Mouse (Mus musculus): ENCODE measurements at regions not wholly inside any gene's neighbourhood (a gene's known extent, or its start where the extent isn't known, plus 50 kb on each side); places are given as distances from the start of the nearest gene placed in this dataset.

DNA sequence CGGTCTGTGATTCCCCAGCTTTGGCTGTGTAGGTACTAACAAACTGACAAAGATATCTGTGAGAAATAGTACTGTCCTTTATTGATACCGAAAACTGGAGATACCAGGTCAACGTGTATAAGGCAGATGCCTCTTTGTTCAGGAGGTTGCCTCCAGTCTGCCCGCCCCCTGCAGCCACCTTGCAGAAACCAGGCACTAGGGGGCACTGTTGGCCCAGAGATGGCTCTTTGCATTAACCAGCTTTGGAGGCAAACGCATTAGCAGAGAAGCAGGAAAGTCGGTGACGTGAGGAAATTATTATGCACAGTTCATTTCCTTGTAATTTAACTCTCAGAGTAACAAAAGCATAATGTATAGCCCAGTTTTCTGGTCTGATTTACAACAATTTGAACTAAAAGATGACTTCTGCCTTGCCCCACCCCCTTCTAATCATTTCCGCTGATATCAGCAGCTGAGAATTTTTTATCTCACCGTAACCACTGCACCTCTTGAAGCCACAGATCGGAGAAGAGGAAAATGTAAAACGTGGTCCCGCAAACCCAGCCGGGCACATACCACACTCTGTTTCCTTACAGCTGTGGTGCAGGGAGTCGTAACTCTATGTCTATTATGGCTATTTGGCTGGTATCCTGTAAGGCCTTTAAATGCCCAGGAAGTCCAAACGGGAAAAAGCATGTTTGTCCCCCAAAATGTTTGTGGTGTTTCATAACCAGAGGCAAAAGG lies 203.5 kb downstream of the Icos start:
- ATAC-seq (ENCODE audit: low read depth) (no peak), DNase-seq (peak; percentile 50)
- H3K27me3 ChIP-seq, result no peaks in the 10 kb centered on the region
- H3K9me3 ChIP-seq (replicated peaks), result no peaks in the 10 kb centered on the region
- H3K4me1 ChIP-seq (replicated peaks), result 0 out of 2 replicates have a peak, but pooled peaks cover 5% of the 10 kb centered on the region
- 10% methylated on average over 15 of the region's 15 CpGs for WGBS (ENCODE audit: insufficient replicate concordance)
- H3K9ac ChIP-seq, result no peak overlapping the region
- no peak overlapping the region for H3K4me3 ChIP-seq (replicated peaks)
- peak overlapping the region; percentile 38 for H3K4me2 ChIP-seq
- no peaks in the 10 kb centered on the region for H3K36me3 ChIP-seq
- H3K27ac ChIP-seq, result no peak overlapping the region

- H3K4me2 ChIP-seq, result no peak overlapping the region
- 57% methylated on average over 6 of the region's 6 CpGs for WGBS (ENCODE audit: insufficient replicate concordance)
- DNase-seq (no peak), ATAC-seq (ENCODE audit: low read depth) (no peak)
- H3K27me3 ChIP-seq, result no peaks in the 10 kb centered on the region
- no peak overlapping the region for H3K4me3 ChIP-seq (replicated peaks)
- H3K9ac ChIP-seq, result no peak overlapping the region
- no peaks in the 10 kb centered on the region for H3K36me3 ChIP-seq
- H3K27ac ChIP-seq, result no peak overlapping the region
- no peaks in the 10 kb centered on the region for H3K9me3 ChIP-seq (replicated peaks)
- no peaks in the 10 kb centered on the region for H3K4me1 ChIP-seq (replicated peaks)
Measured at GRCm38 (mm10) chr1:61187381-61188100, 209.8 kb downstream of the Icos start.

- 56% methylated on average over 3 of the region's 3 CpGs for WGBS (ENCODE audit: insufficient replicate concordance)
- no peak for ATAC-seq (ENCODE audit: low read depth)
- H3K4me3 ChIP-seq (replicated peaks), result no peak overlapping the region
Measured at GRCm38 (mm10) chr1:61190921-61191320, 213.2 kb downstream of the Icos start.

DNA sequence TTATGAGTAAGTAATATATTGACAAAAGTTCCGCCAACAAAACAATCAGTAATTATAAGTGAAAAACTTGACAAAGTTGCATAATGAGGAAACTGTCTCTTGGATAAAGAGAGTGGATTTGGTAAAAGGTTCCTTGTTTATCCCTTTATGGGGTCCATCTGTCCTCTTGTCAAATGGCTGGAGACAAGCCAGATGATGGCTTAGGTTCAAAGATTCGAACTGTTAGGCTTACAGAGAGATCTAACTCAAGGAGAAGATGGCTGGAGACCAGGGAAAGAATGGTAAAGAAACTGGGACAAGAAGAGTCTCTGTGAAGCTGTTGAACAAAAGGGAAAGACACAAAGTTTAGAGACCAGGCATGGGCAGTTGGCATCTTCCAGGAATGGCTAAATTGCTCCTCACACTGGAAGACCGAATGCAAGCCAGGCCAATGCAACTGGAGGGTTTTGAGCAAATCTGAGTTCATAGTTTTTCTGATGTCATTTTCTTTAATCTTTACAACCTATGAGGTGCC lies 220.9 kb downstream of the Icos start:
- Histone ChIP-seq H3K4me2 (no peak overlapping the region), H3K4me1 (replicated peaks) (no peaks in the 10 kb centered on the region), H3K36me3 (no peaks in the 10 kb centered on the region), H3K27ac (no peak overlapping the region), H3K9ac (no peak overlapping the region), H3K27me3 (no peaks in the 10 kb centered on the region), H3K9me3 (replicated peaks) (no peaks in the 10 kb centered on the region), H3K4me3 (replicated peaks) (no peak overlapping the region)
- no peak for ATAC-seq (ENCODE audit: low read depth)
- WGBS (ENCODE audit: insufficient replicate concordance), result 66% methylated on average over 3 of the region's 3 CpGs
- no peak for DNase-seq

More at GRCm38 (mm10) chr1:61190921-61191320, 213.2 kb downstream of the Icos start:
- H3K9me3 ChIP-seq (replicated peaks), result no peaks in the 10 kb centered on the region
- H3K4me2 ChIP-seq, result no peak overlapping the region
- DNase-seq, result no peak
- H3K27me3 ChIP-seq, result no peaks in the 10 kb centered on the region
- H3K9ac ChIP-seq, result no peak overlapping the region
- no peaks in the 10 kb centered on the region for H3K36me3 ChIP-seq
- H3K27ac ChIP-seq, result no peak overlapping the region
- no peaks in the 10 kb centered on the region for H3K4me1 ChIP-seq (replicated peaks)

GRCm38 (mm10) chr1:61201006-61201405 lies 223.3 kb downstream of the Icos start:
- H3K36me3 ChIP-seq, result no peaks in the 10 kb centered on the region
- WGBS (ENCODE audit: insufficient replicate concordance), result 20% methylated on average over 2 of the region's 2 CpGs
- no peak overlapping the region for H3K4me3 ChIP-seq (replicated peaks)
- H3K4me1 ChIP-seq (replicated peaks), result no peaks in the 10 kb centered on the region
- no peak overlapping the region for H3K9ac ChIP-seq
- DNase-seq (no peak), ATAC-seq (ENCODE audit: low read depth) (0 out of 2 replicates have a peak, but pooled peaks have one; percentile 10)
- no peak overlapping the region for H3K27ac ChIP-seq
- H3K27me3 ChIP-seq, result no peaks in the 10 kb centered on the region
- no peak overlapping the region for H3K4me2 ChIP-seq
- no peaks in the 10 kb centered on the region for H3K9me3 ChIP-seq (replicated peaks)

DNA sequence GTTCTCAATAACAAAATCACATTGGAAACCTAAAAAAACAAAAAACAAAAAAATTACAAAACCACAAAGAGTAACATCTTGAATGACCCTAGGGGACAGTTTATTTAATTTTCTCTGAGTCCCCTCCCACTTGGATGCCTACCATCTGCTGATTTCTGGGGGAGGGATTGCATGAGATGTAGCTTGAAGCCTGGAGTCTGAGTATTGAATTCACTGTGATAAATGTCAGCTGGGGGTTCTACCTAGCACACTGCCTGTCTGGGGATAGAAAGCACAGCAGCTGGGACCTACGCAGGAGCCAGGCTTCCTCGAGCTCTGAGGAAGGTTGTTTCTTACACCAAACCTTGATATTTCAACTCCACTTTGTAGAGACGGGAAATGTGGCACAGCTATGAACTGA lies 224.4 kb downstream of the Icos start:
- no peaks in the 10 kb centered on the region for H3K27me3 ChIP-seq
- H3K4me2 ChIP-seq, result no peak overlapping the region
- no peak for ATAC-seq (ENCODE audit: low read depth)
- no peak overlapping the region for H3K27ac ChIP-seq
- WGBS (ENCODE audit: insufficient replicate concordance), result 74% methylated on average over 3 of the region's 3 CpGs
- H3K4me3 ChIP-seq (replicated peaks), result no peak overlapping the region
- no peaks in the 10 kb centered on the region for H3K9me3 ChIP-seq (replicated peaks)
- H3K4me1 ChIP-seq (replicated peaks), result no peaks in the 10 kb centered on the region
- H3K9ac ChIP-seq, result no peak overlapping the region
- no peaks in the 10 kb centered on the region for H3K36me3 ChIP-seq
- no peak for DNase-seq

DNA sequence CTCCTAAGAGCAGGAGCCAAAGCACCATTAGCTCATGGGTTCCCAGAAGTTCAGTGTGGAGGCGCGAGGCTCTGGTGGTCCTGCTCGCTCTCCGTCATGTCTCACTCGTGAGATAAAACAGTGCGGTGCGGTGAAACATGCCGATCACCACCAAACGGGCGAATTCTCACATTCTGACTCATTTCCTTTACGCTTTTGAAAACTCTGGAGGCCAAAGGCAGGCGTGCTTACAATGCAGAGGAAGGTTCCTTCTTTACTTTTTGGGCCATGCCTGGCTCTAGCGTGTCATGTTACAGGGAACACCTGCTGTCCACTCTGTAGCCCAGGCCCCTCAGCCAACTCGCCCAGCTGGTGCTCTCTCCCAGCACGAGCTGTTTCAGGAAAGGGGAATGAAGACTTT lies 225.4 kb downstream of the Icos start:
- H3K9me3 ChIP-seq (replicated peaks), result no peaks in the 10 kb centered on the region
- no peak for ATAC-seq (ENCODE audit: low read depth)
- 16% methylated on average over 15 of the region's 15 CpGs for WGBS (ENCODE audit: insufficient replicate concordance)
- no peaks in the 10 kb centered on the region for H3K36me3 ChIP-seq
- H3K4me1 ChIP-seq (replicated peaks), result no peaks in the 10 kb centered on the region
- DNase-seq, result no peak
- no peak overlapping the region for H3K4me2 ChIP-seq
- H3K9ac ChIP-seq, result no peak overlapping the region
- no peak overlapping the region for H3K4me3 ChIP-seq (replicated peaks)
- H3K27me3 ChIP-seq, result no peaks in the 10 kb centered on the region
- no peak overlapping the region for H3K27ac ChIP-seq

DNA sequence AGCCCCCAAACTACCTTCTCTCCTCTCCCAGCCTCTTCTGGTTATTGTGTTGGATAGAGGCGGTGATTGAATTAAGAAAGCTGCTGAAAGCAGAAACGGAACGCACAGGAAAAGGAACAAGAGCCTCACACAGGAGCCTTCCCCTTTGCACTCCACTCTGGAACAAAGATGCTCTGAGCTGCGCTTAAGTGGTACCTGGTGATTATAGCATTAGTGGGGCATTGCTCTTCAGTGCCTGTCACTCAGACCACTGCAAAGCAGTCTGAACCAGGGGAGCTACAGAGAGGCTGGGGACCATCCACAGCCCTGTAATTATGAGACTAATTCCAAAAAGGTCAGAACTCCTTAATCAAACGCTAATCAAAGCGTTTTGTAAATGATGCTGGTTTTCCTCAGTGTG lies 225.9 kb downstream of the Icos start:
- H3K9ac ChIP-seq, result no peak overlapping the region
- ATAC-seq (ENCODE audit: low read depth) (no peak), DNase-seq (no peak)

DNA sequence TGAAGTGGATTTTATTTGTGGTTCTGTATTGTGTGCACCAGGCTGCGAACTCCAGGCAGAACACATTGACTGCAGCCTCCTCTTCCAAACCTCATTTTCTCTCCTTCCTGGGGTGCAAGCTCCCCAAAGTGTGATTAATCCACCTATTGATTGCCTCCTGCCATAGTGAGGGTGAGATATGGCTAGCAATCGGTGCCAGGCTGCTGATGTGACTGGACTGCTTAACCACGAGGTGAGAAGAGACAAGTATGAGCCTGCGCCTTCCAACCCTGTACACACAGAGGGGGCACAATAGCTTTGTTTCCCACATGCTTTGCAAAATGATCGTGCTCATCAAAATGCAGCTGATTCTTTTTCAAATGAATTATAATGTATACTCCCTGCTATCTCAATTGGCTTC lies 227.4 kb downstream of the Icos start:
- H3K4me3 ChIP-seq (replicated peaks), result no peak overlapping the region
- no peaks in the 10 kb centered on the region for H3K4me1 ChIP-seq (replicated peaks)
- no peaks in the 10 kb centered on the region for H3K9me3 ChIP-seq (replicated peaks)
- H3K27ac ChIP-seq, result no peak overlapping the region
- 59% methylated on average over 5 of the region's 5 CpGs for WGBS (ENCODE audit: insufficient replicate concordance)
- no peak overlapping the region for H3K9ac ChIP-seq
- DNase-seq (no peak), ATAC-seq (ENCODE audit: low read depth) (no peak)
- H3K27me3 ChIP-seq, result no peaks in the 10 kb centered on the region
- H3K4me2 ChIP-seq, result no peak overlapping the region
- no peaks in the 10 kb centered on the region for H3K36me3 ChIP-seq

More for the DNA sequence above, 225.9 kb downstream of the Icos start:
- Histone ChIP-seq H3K4me2 (no peak overlapping the region), H3K27me3 (no peaks in the 10 kb centered on the region), H3K9me3 (replicated peaks) (no peaks in the 10 kb centered on the region), H3K27ac (no peak overlapping the region), H3K4me1 (replicated peaks) (no peaks in the 10 kb centered on the region), H3K36me3 (no peaks in the 10 kb centered on the region), H3K4me3 (replicated peaks) (no peak overlapping the region)
- 39% methylated on average over 6 of the region's 6 CpGs for WGBS (ENCODE audit: insufficient replicate concordance)

DNA sequence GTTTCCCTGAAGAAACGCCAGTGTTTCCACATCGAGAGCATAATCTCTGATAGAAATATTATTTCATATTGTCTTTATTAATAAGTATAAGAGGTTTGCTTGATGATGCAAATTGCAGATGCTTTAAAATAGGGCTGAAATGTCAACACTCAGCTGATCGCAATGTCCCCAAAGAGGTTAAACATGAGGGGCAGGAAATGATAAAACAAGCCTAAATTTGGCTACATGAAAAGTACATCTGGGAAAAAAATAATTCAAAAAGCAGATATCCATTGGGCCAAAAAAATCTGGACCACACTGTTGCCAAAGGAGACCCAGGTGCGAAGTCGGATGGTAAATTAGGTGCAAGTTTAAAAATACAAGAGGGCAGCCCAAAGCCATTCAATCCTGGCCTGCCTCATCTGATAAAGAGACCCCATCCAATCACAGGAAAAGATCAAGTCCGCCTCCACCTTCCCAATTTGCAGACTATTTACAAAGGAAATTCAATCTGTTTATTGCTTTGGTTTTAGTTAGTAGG lies 229.2 kb downstream of the Icos start:
- Histone ChIP-seq H3K9me3 (replicated peaks) (no peaks in the 10 kb centered on the region), H3K27me3 (no peaks in the 10 kb centered on the region), H3K4me1 (replicated peaks) (no peaks in the 10 kb centered on the region), H3K36me3 (no peaks in the 10 kb centered on the region), H3K9ac (no peak overlapping the region), H3K27ac (no peak overlapping the region), H3K4me2 (no peak overlapping the region), H3K4me3 (replicated peaks) (no peak overlapping the region)
- WGBS (ENCODE audit: insufficient replicate concordance), result 69% methylated on average over 6 of the region's 6 CpGs
- ATAC-seq (ENCODE audit: low read depth), result no peak
- DNase-seq, result no peak

- Histone ChIP-seq H3K4me3 (replicated peaks) (no peak overlapping the region), H3K4me2 (no peak overlapping the region), H3K27ac (no peak overlapping the region), H3K36me3 (no peaks in the 10 kb centered on the region), H3K9me3 (replicated peaks) (no peaks in the 10 kb centered on the region), H3K9ac (no peak overlapping the region), H3K4me1 (replicated peaks) (no peaks in the 10 kb centered on the region), H3K27me3 (no peaks in the 10 kb centered on the region)
- WGBS (ENCODE audit: insufficient replicate concordance), result 64% methylated on average over 1 of the region's 1 CpGs
- DNase-seq (no peak), ATAC-seq (ENCODE audit: low read depth) (no peak)
Measured at GRCm38 (mm10) chr1:61208386-61208785, 230.7 kb downstream of the Icos start.
